Mouse (Mus musculus): ENCODE data around the gene Cel.

DNA sequence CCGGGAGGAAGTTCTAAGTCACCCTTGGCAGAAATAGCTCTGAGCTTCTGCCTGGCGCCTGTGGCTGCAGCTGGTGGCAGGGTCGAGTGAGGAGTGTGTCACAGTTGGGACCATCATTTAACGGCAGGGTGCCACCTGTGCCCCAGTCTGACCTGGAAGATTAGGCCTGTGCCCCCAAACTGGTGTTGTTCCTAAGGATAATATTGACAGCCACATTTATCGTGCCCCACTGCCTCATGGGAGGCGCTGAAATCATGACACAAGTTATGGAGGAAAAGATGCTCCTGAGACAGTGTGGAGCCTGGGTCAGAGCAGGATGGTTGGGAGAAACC is 36.3 kb upstream of the Cel start:
- TF ChIP-seq EP300 (IDR thresholded peaks at IDR 0.05; ENCODE audit: low read depth) (no peak), CTCF (IDR thresholded peaks at IDR 0.05; ENCODE audit: low read depth) (no peak)
